Mouse (Mus musculus) liver, adult 2 months (tissue): ENCODE results near the gene Htr6.

Experiments
- CTCF ChIP-seq: fragments of 200-500 bp; IDR thresholded peaks from 2 replicates; pipeline ENCODE4 v1.5.1; 2011; ENCODE audit warnings: low read depth, low read length, control low read depth
- POLR2A ChIP-seq: fragments of 200-500 bp; IDR thresholded peaks from 2 replicates; pipeline ENCODE4 v1.6.1; 2011; ENCODE audit warnings: low read length, control low read depth; ENCODE audit not compliant: insufficient read depth; ENCODE audit errors: extremely low read depth

GRCm38 (mm10) chr4:139014793-139015192, 60.6 kb downstream of the Htr6 start:
- TF ChIP-seq CTCF, result peak; percentile 72
- no peak for TF ChIP-seq POLR2A
